Comparison of ENCODE assay signal across 12 mouse cellular contexts in the genomic region with DNA sequence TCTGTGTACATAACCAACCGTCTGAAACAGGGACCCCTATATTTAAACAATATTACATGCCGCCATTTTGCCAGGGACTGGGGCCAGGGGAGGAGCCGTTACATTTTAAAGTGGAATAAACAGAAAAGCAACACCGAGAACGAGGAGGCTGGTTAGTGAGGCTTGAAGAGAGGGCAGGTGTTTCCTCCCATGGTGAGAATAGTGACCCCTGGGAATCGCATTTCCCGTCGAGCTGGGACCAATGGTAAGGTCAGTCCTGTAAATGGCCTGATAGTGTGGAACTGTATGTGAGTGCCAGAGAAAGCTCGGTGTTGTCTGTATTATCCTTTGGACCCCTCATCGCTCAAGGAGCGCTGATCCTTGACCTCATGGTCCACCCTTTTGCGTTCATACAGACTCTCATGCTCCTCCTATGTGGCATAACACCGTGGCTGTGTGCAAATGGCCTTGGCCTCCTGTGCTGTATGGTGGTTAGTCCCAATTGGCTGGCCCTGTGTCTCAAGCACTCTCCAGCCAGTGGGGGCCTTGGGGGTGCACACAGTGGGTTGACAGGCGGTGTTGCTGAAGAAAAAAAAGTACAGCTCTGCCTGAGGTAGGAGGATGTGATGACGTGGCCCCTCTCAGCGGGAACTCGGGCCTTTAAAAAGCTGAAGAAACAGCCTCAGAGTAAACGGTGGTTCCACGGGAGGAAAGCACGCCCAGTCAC. TPM values are rescaled to one million over a fixed set of nuclear protein-coding genes. Genes with fewer than 3 reads are reported as not detected.
DNase-seq lines count a peak whose midpoint lies in the region; ATAC-seq lines count a peak whose summit lies in the region.
"Had no signal": no experiment of that assay in that cellular context is flagged by ENCODE, and none has a peak within 500 bp of the region (broad histone marks: within the 10 kb centered on the region; RNA-seq: fewer than 3 reads in every experiment).

A gene (plus strand): TSS at position 686 of the 706 bp plus-strand sequence.

- no peak for ATAC-seq in erythroid progenitor cell, adult 5-6 weeks (replicated peaks; ENCODE audit: low FRiP score, poor library complexity, severe bottlenecking)
- peak; percentile 81 for ATAC-seq in neutrophil, adult 5-6 weeks (ENCODE audit: extremely low read depth, insufficient number of reproducible peaks, low FRiP score, poor library complexity, severe bottlenecking)

- peak; percentile 5 to 16 for DNase-seq in heart, postnatal 10 days
- DNase-seq in heart, postnatal 25 days (ENCODE audit: low spot score): no peak
- DNase-seq in thymus, postnatal 0 days (ENCODE audit: low spot score): peak; percentile 87
- DNase-seq in cerebellum, adult 18-20 months: no peak
- no peak for DNase-seq in frontal cortex, postnatal 10 days (ENCODE audit: low spot score in 2 of 2)
- DNase-seq in adrenal gland, postnatal 10 days: no peak
- DNase-seq: gastrocnemius, postnatal 36 days had no signal

- intact Hi-C loops in heart, postnatal 10 days (cut with DNase I): no loop called here
- intact Hi-C loops in heart, postnatal 25 days (cut with DNase I): no loop called here

RNA-seq across cellular contexts. Expression of the gene that starts here (rescaled TPM):
- total RNA-seq in heart, postnatal 10 days (2021): under 1 TPM; 0.38 to 0.45 TPM
- total RNA-seq in heart, postnatal 25 days (2021): under 1 TPM; 0.26 to 0.48 TPM
- 21.6 and 52.4 TPM in 2 replicates for total RNA-seq in erythroid progenitor cell, adult 5-6 weeks (2015; ENCODE audit: low replicate concordance)
- total RNA-seq in erythroid progenitor cell, adult 5-6 weeks (2017; ENCODE audit: low replicate concordance): 13.1 and 18.0 TPM in 2 replicates
- total RNA-seq in neutrophil, adult 5-6 weeks (2017): 296 and 308 TPM in 2 replicates
- polyA plus RNA-seq in thymus, postnatal 0 days (2015; fragmentation: Nextera tagmentation; extraction: Ambion mirVana): 1.6 and 2.0 TPM in 2 replicates
- 1 to 10 TPM; 1.8 to 3.0 TPM for total RNA-seq in adrenal gland, postnatal 10 days (2021)
- polyA plus RNA-seq: hindbrain, embryonic 11.5 days; kidney, embryonic 14.5 days; midbrain, postnatal 0 days had no signal

Comparison
In these comparisons a context has a peak if more than half of its experiments do, and no peak if none do; other contexts are left out.
1. Peak in DNase-seq in heart, postnatal 10 days; RNA of the gene not detected or under 1 TPM.